Mouse (Mus musculus): ENCODE data around the gene Mmd.

Mmd gene

DNA sequence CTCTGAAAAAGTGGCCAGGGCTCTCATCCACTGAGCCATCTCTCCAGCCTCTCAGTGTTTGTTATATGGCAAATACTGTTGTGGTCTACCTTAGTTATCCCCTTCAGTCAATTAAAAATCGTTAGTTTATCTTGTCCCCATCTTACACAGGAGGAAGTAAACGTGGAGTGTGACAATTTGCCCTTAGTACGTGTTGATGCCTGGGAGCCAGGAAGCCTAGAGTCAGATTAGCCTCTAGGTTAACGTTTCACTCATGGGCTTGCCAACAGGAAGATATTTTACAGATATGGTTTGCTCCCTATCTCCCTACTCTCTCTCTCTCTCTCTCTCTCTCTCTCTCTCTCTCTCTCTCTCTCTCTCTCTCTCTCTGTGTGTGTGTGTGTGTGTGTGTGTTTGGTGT, 33.9 kb downstream of the Mmd start:
- no peak for DNase-seq (ENCODE audit: low read depth in 2 of 2, low spot score in 2 of 2)

DNA sequence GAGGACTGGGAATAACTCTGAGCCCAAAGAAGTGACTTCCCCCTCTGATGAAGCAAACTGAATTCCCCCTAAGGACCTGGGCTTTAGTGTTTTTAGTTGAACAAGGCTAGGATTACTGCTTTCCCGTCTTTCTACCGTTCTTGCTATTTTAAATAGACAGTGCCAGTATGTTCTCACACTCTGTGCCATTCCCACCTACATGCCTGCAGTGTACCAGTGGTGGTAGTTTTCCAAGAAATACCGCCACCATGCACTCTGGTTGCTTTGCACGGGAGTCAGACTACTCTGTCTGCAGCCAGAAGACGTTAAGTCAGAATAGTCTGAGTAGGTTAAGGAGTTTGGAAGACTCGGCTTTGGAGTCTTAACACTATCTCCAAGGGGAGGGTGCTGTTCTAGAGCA, 34.3 kb downstream of the Mmd start:
- DNase-seq (ENCODE audit: low read depth in 2 of 2, low spot score in 2 of 2), result no peak

DNA sequence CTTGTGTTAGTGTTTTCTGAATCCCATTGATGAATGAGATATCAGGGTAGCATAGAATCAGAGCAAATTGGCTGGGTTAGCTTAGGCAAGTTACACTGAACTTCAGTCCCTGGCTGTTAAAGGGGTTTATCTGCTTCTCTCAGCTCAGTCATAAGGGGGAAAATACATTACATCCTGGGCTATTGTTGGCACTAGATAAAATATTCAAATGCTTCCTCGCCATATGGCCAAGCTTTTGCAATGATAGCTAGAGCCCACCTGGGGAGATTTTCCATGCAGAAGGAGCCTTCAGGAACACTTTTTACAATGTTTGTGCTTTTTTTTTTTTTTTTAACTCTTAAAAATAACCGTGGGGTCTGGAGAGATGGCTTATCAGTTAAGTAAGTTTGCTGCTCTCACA, 34.8 kb downstream of the Mmd start:
- DNase-seq (ENCODE audit: low read depth in 2 of 2, low spot score in 2 of 2), result no peak

DNA sequence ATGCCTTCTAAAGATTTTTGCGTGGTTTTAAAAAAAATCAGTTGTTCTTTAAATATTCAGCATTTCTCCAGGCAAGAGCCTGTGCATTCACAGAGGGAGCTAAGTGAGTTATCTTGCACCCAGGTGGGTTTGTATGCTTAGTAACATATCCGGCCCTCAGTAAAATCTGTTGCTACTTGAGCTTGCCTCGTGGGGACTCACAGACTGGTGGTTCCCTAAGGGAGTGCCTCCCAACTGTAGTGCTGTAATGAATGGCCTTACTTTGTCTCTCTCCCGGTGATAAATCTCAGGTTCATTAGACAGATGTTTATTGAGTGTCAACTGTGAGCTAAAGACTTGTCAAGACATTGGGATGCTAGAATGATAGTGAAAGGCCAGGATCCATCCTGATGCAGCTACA, 35.4 kb downstream of the Mmd start:
- DNase-seq (ENCODE audit: low read depth in 2 of 2, low spot score in 2 of 2), result no peak

GRCm38 (mm10) chr11:90286550-90287154, 37.4 kb downstream of the Mmd start:
- no peak for DNase-seq (ENCODE audit: low read depth in 2 of 2, low spot score in 2 of 2)

DNA sequence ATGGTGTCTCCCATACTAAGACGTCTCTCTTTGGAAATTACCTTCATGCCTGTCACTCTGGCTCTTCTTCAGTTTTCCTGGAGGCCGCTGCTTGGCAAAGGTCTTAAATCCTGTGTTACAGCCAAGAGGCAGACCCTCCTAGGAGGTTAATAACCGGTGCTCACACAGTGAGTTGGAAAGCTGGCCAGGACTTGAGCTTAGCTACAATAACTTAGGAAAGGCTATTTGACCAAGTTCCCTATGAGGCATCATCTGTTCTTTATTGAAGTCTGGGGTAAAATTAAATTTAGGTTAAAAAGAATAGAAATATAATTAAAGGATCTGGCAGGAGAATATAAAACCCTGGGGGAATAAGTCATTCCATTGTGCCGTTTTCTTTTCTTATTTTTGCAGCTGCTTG, 41.9 kb downstream of the Mmd start:
- no peak for DNase-seq (ENCODE audit: low read depth in 2 of 2, low spot score in 2 of 2)

GRCm38 (mm10) chr11:90292766-90293165, 43.5 kb downstream of the Mmd start:
- DNase-seq (ENCODE audit: low read depth in 2 of 2, low spot score in 2 of 2), result no peak

DNA sequence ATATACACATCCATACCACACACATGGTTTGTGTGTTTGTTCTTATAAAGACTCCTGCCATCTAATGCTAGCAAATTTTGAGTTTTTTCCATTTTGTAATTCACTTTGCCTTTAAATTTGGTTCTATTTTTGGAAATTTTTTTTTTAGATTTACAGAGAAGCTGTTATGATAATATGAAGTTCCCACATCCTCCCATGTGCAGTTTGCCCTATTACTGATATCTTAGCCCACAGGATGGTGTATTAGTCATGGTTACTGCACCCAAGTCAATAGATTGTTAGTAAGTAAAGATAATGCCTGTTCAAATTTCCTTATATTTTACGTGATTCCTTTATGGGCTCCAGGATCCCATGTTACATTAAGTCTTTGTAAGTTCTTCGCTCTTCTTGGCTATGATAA, 45.4 kb downstream of the Mmd start:
- DNase-seq (ENCODE audit: low read depth in 2 of 2, low spot score in 2 of 2), result no peak

DNA sequence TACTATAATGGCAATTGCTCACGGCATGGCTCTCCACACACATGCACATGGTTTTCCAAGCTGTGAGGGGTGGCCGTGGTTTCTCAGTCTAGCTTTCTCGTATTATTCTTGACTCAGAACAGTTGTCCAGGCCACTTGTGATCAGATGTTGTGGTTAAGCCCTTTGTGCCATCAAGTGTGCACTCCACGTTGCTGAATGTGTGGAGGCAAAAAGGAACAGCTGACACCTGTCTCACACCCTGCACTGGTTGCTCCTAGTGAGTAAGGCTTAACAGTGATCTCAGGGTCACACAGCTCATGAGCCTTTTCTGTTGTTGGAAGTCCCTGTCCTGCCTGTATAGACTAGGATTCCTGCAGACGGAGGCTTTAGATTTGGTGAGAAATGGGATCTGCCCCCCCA, 56.8 kb downstream of the Mmd start:
- DNase-seq (ENCODE audit: low read depth in 2 of 2, low spot score in 2 of 2), result no peak

DNA sequence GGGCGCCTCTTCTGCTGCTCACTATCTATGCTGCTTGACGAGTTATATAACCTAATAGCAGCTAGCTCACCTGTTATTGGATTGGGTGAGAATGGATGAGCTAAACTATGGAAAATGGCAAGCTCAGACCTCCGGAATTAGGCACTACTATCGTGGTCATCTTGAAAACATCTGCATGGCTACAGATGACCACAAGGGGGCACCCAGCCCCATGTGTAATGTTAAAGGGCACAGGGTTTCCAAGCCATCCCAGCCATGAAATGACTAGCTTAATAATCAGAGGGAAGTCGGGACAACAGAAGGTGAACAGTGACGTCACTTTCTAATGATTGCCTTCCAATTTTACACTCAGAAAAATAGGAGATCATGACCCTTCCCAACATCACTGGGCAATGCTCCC, 57.7 kb downstream of the Mmd start:
- peak in 1 of 2 experiments; percentile 14 for DNase-seq (ENCODE audit: low read depth in 2 of 2, low spot score in 2 of 2)

DNA sequence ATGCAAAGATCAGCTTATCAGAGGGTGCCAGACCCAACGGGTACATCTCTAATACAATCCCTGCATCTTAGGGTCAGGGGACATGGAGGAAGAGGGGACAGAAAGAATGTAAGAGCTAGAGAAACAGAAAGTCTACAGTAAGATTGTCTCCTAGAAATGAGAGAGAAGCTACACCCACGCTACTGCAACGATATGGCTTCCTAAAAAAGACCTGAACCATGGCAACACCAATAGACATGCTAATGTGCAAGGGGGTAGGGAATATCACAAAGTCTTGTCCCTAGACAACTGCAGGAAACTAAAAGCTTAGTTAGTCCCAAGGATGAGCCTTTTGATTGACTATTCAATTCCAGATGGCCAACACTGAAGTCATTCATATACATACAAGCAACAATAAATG, 65.3 kb downstream of the Mmd start:
- no peak for DNase-seq (ENCODE audit: low read depth in 2 of 2, low spot score in 2 of 2)

- DNase-seq (ENCODE audit: low read depth in 2 of 2, low spot score in 2 of 2), result peak in 1 of 2 experiments; percentile 22
Measured at GRCm38 (mm10) chr11:90317482-90317881, 68.2 kb downstream of the Mmd start.

- no peak for DNase-seq (ENCODE audit: low read depth in 2 of 2, low spot score in 2 of 2)
Measured at GRCm38 (mm10) chr11:90320922-90321321, 71.7 kb downstream of the Mmd start.

GRCm38 (mm10) chr11:90324597-90324996, 75.3 kb downstream of the Mmd start:
- no peak for DNase-seq (ENCODE audit: low read depth in 2 of 2, low spot score in 2 of 2)

DNA sequence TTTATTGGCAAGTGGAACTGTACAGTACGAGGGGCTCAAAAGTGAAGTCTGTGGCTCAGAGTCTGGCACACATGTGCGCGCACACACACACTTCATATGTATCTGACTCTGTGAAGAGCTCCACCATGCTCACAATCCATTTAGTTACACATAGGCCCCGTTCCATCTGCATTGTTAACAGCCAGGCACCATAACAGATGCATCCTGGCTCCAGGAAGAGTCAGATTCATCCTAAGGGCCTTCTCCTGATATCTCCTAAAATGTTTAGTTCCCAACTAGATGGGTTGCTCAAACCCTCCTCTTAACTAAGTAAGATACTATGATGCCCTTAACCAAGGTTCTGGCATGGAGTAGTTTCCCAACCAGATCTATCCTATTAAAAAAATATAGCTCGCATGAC, 76.9 kb downstream of the Mmd start:
- DNase-seq (ENCODE audit: low read depth in 2 of 2, low spot score in 2 of 2), result no peak

- DNase-seq (ENCODE audit: low read depth in 2 of 2, low spot score in 2 of 2), result no peak
Measured at GRCm38 (mm10) chr11:90326836-90327235, 77.6 kb downstream of the Mmd start.

All from CD8-positive naive resting alpha-beta T cell, adult 2 months (primary cell).